Mouse (Mus musculus) embryonic facial prominence, embryonic 10.5 days (tissue): Measurements from ENCODE around the gene Gm12569. TPM values are rescaled to one million over a fixed set of nuclear protein-coding genes. Genes with fewer than 3 reads are reported as not detected.
A peak's percentile ranks its signal among the peaks of the same experiment; 100 is the strongest.

Experiments used
- DNase-seq: peaks from one replicate; pipeline ENCODE4 v3.0.0-alpha.2; 2017; ENCODE audit warnings: low spot score
- H3K27ac ChIP-seq: fragments of 300-500 bp; sonication (generic); replicated peaks from 2 replicates; pipeline ENCODE4 v1.5.1; 2016; ENCODE audit warnings: mild to moderate bottlenecking
- H3K27me3 ChIP-seq: fragments of 300-500 bp; sonication (generic); replicated peaks from 2 replicates; pipeline ENCODE4 v1.6.1; 2016; ENCODE audit warnings: low read depth, mild to moderate bottlenecking; ENCODE audit not compliant: poor library complexity, severe bottlenecking
- H3K36me3 ChIP-seq: fragments of 300-500 bp; sonication (generic); replicated peaks from 2 replicates; pipeline ENCODE4 v1.6.1; 2016; ENCODE audit warnings: mild to moderate bottlenecking, moderate library complexity
- H3K4me1 ChIP-seq: fragments of 300-500 bp; sonication (generic); 2 replicates; pipeline ENCODE4 v1.6.1; 2016
- H3K4me3 ChIP-seq: fragments of 300-500 bp; sonication (generic); 2 replicates; pipeline ENCODE4 v1.5.1; 2016; ENCODE audit warnings: mild to moderate bottlenecking, moderate library complexity
- H3K9me3 ChIP-seq: fragments of 300-500 bp; sonication (generic); 2 replicates; pipeline ENCODE4 v1.6.1; 2016; ENCODE audit warnings: mild to moderate bottlenecking
- WGBS: fragments of 180-500 bp; shearing (Covaris S2); methylation state at CpG from one replicate; pipeline ENCODE4 v1.1.7; 2016; 5-methylcytosine and 5-hydroxymethylcytosine counted together
- polyA plus RNA-seq: library from polyadenylated mRNA; unstranded; fragments of >200 nt; fragmentation: Nextera tagmentation; extraction: Ambion mirVana; gene quantifications from 2 replicates; pipeline ENCODE4 v1.2.1, GENCODE M21; 2016

Gm12569 gene
- polyA plus RNA-seq, 1 experiment from 2014 or later = not detected

- Histone ChIP-seq H3K9me3 (no peaks in the 10 kb centered on the region), H3K27ac (peak overlapping the region; percentile 99), H3K36me3 (peaks cover 21% of the 10 kb centered on the region), H3K27me3 (no peaks in the 10 kb centered on the region), H3K4me1 (peaks cover 29% of the 10 kb centered on the region), H3K4me3 (peak overlapping the region; percentile 95)
- no peak for DNase-seq
- WGBS = under 1% methylated on average over 50 of the region's 50 CpGs
Observed at GRCm38 (mm10) chr11:51263286-51263831, 43.1 kb downstream of the Gm12569 start.

GRCm38 (mm10) chr11:51264352-51264751 lies 44.1 kb downstream of the Gm12569 start:
- H3K4me1 ChIP-seq = peaks cover 29% of the 10 kb centered on the region
- peaks cover 30% of the 10 kb centered on the region for H3K36me3 ChIP-seq
- peak overlapping the region; percentile 95 for H3K4me3 ChIP-seq
- WGBS = 26% methylated on average over 6 of the region's 6 CpGs
- peak overlapping the region; percentile 21; the same call in 1 of the 2 replicates for H3K27ac ChIP-seq
- no peaks in the 10 kb centered on the region for H3K27me3 ChIP-seq
- H3K9me3 ChIP-seq = no peaks in the 10 kb centered on the region
- peak; percentile 21 for DNase-seq

GRCm38 (mm10) chr11:51265326-51265725 lies 45.1 kb downstream of the Gm12569 start:
- H3K27me3 ChIP-seq = no peaks in the 10 kb centered on the region
- peaks cover 38% of the 10 kb centered on the region for H3K36me3 ChIP-seq
- DNase-seq = no peak
- peak overlapping the region; percentile 95 for H3K4me3 ChIP-seq
- 55% methylated on average over 3 of the region's 3 CpGs for WGBS
- H3K27ac ChIP-seq = no peak overlapping the region
- H3K4me1 ChIP-seq = peaks cover 29% of the 10 kb centered on the region
- no peaks in the 10 kb centered on the region for H3K9me3 ChIP-seq

- Histone ChIP-seq H3K27me3 (no peaks in the 10 kb centered on the region), H3K9me3 (no peaks in the 10 kb centered on the region), H3K4me3 (no peak overlapping the region), H3K27ac (no peak overlapping the region), H3K36me3 (peaks cover 93% of the 10 kb centered on the region), H3K4me1 (no peaks in the 10 kb centered on the region)
- 93% methylated on average over 1 of the region's 1 CpGs for WGBS
- no peak for DNase-seq
Observed at GRCm38 (mm10) chr11:51274418-51274817, 54.1 kb downstream of the Gm12569 start.

Other genes starting within 250 kb of the Gm12569 start
- gene Olfr1377, start 238.5 kb upstream of the Gm12569 start, polyA plus RNA-seq = not detected in 2 replicates
- gene Olfr51, start 216.9 kb upstream of the Gm12569 start, polyA plus RNA-seq = not detected in 2 replicates
- gene Olfr54, start 206.2 kb upstream of the Gm12569 start, polyA plus RNA-seq = not detected in 2 replicates
- gene Olfr1375, start 172.4 kb upstream of the Gm12569 start, polyA plus RNA-seq = not detected in 2 replicates
- 7.8 and 8.6 TPM in 2 replicates for gene Zfp354a, start 161.2 kb upstream of the Gm12569 start, polyA plus RNA-seq
- 106 and 113 TPM in 2 replicates for gene Clk4, start 41.3 kb downstream of the Gm12569 start, polyA plus RNA-seq
- 0.27 and 0.55 TPM in 2 replicates for gene BC049762, start 42.6 kb downstream of the Gm12569 start, polyA plus RNA-seq
- gene Col23a1, start 69.4 kb downstream of the Gm12569 start, polyA plus RNA-seq = 21.8 and 24.3 TPM in 2 replicates